Mouse (Mus musculus): ENCODE results near the gene Olfr1388.
A peak's percentile ranks its signal among the peaks of the same experiment; 100 is the strongest.
"Not testable (repeated sequence)": the region's sequence is repeated elsewhere in the genome, so short reads cannot be mapped to it uniquely, and the experiment has no call there.

The Olfr1388 gene

GRCm38 (mm10) chr11:49436411-49436810, at the start of gene Olfr1388:
Gene Olfr1388, plus strand, starts transcription at chr11:49436624.
- no peak for DNase-seq (ENCODE audit: low read depth)

GRCm38 (mm10) chr11:49392707-49393106, 43.7 kb upstream of the Olfr1388 start:
- not testable (repeated sequence) for DNase-seq (ENCODE audit: low read depth)

GRCm38 (mm10) chr11:49406784-49407183, 29.6 kb upstream of the Olfr1388 start:
- DNase-seq (ENCODE audit: low read depth): no peak

- DNase-seq (ENCODE audit: low read depth): peak; percentile 60
Observed at GRCm38 (mm10) chr11:49410540-49410939, 25.9 kb upstream of the Olfr1388 start.

GRCm38 (mm10) chr11:49422767-49423166, 13.7 kb upstream of the Olfr1388 start, which contains the start of gene Olfr1389:
Gene Olfr1389, plus strand, starts transcription at chr11:49423067.
- no peak for DNase-seq (ENCODE audit: low read depth)

- no peak for DNase-seq (ENCODE audit: low read depth)
Observed at GRCm38 (mm10) chr11:49425257-49425927, 11.0 kb upstream of the Olfr1388 start.

GRCm38 (mm10) chr11:49429641-49430040, 6.8 kb upstream of the Olfr1388 start:
- DNase-seq (ENCODE audit: low read depth): no peak

GRCm38 (mm10) chr11:49455043-49455442, 18.6 kb downstream of the Olfr1388 start, which contains the start of gene Olfr1387:
Gene Olfr1387, plus strand, starts transcription at chr11:49455343.
- no peak for DNase-seq (ENCODE audit: low read depth)

GRCm38 (mm10) chr11:49464746-49465145, 28.3 kb downstream of the Olfr1388 start, which contains the start of gene Olfr1386:
Gene Olfr1386, plus strand, starts transcription at chr11:49465046.
- not testable (repeated sequence) for DNase-seq (ENCODE audit: low read depth)

GRCm38 (mm10) chr11:49485973-49486372, 49.5 kb downstream of the Olfr1388 start:
- no peak for DNase-seq (ENCODE audit: low read depth)

GRCm38 (mm10) chr11:49488770-49489169, 52.3 kb downstream of the Olfr1388 start, which contains the start of gene Olfr1385:
Gene Olfr1385, plus strand, starts transcription at chr11:49489070.
- not testable (repeated sequence) for DNase-seq (ENCODE audit: low read depth)

All from induced T-regulatory cell, adult 2 months (primary cell).